Mouse (Mus musculus): ENCODE measurements around the gene Cd53. TPM values are rescaled to one million over a fixed set of nuclear protein-coding genes. Genes with fewer than 3 reads are reported as not detected.

Gene Cd53
- 4.5 and 4.7 TPM in 2 replicates for polyA plus RNA-seq (2015; fragmentation: Nextera tagmentation; extraction: Ambion mirVana)

DNA sequence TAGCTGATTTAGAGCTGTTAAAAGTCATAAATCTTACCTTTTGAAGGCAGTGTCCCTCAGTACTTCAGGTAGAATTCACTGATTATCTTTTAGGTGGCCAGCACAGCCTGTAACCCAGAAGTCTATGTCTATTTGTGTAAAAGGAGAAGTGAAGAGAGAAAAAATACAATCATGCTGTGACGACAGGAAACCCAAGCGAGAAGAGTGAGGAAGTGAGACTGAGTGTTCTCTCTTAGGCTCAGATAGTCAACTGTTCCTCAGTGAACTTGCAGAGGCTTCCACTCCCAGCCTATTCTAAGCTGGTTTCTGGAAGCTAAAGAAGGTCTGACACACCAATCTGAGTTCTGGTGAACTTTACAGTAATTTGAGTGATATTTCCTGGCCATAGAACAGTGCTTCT lies at the start of gene Cd53:
Cd53 (minus strand) TSS at position 220 of the 400 bp plus-strand sequence.
- no peak within 1 kb of the TSS for H3K4me2 ChIP-seq
- 72% methylated on average over 2 of the region's 2 CpGs for WGBS
- no peaks in the 10 kb centered on the region for H3K36me3 ChIP-seq
- no peak within 1 kb of the TSS for H3K9ac ChIP-seq
- no peak for ATAC-seq (replicated peaks; ENCODE audit: low FRiP score)
- H3K4me3 ChIP-seq (replicated peaks): no peak within 1 kb of the TSS
- H3K27ac ChIP-seq: no peak within 1 kb of the TSS
- no peaks in the 10 kb centered on the region for H3K4me1 ChIP-seq
- H3K9me3 ChIP-seq (replicated peaks): no peaks in the 10 kb centered on the region
- no peaks in the 10 kb centered on the region for H3K27me3 ChIP-seq

DNA sequence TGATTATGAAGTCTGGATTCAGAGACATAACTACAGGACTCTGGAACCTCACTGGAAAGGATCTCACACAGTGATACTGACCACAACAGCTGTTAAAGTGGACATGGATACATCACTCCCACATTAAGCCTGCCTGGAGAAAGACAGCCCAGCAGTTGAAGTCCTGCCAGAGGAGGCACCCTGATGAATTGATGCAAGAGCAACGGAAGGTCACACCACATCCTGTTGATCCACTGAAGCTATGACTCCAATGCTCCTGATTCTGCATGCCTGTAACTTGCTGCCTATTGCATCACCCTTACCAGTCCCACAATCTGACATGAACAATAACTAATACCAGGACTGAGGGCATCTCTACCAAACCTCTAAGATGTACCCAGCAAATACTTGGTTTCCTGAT lies 42.2 kb upstream of the Cd53 start:
- H3K4me1 ChIP-seq: no peaks in the 10 kb centered on the region
- no peaks in the 10 kb centered on the region for H3K27me3 ChIP-seq
- no peak overlapping the region for H3K4me2 ChIP-seq
- no peak overlapping the region for H3K9ac ChIP-seq
- no peak overlapping the region for H3K27ac ChIP-seq
- H3K36me3 ChIP-seq: no peaks in the 10 kb centered on the region
- 61% methylated on average over 1 of the region's 1 CpGs for WGBS
- peaks cover 4% of the 10 kb centered on the region; the same call in 1 of the 2 replicates for H3K9me3 ChIP-seq (replicated peaks)
- no peak overlapping the region for H3K4me3 ChIP-seq (replicated peaks)
- no peak for ATAC-seq (replicated peaks; ENCODE audit: low FRiP score)

DNA sequence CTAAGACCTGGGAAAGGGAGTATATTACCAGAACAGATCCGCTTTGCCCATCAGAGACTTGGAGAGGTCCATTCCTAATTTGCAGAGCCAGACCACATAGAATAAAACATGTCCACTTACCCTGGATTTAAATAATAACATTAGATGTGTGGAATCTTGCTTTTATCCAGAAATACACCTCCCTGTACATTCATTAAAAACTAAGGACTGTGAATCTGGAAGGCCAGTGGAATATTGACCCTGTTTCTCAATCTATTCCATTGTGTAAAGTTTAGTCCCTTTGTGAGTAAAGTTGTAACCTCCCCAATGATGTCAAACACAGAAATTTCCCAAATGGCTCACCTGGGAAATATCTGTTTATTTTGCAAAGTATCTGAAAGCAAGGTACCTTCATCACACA lies 36.2 kb upstream of the Cd53 start, which contains the start of gene Olfr266:
Olfr266 (minus strand) TSS at position 101 of the 400 bp plus-strand sequence.
- ATAC-seq (replicated peaks; ENCODE audit: low FRiP score): no peak
- Histone ChIP-seq H3K36me3 (no peaks in the 10 kb centered on the region), H3K27ac (no peak within 1 kb of the TSS), H3K27me3 (no peaks in the 10 kb centered on the region), H3K9ac (no peak within 1 kb of the TSS), H3K9me3 (replicated peaks) (no peaks in the 10 kb centered on the region), H3K4me3 (replicated peaks) (no peak within 1 kb of the TSS), H3K4me2 (no peak within 1 kb of the TSS), H3K4me1 (no peaks in the 10 kb centered on the region)
- WGBS: 94% methylated on average over 1 of the region's 1 CpGs

DNA sequence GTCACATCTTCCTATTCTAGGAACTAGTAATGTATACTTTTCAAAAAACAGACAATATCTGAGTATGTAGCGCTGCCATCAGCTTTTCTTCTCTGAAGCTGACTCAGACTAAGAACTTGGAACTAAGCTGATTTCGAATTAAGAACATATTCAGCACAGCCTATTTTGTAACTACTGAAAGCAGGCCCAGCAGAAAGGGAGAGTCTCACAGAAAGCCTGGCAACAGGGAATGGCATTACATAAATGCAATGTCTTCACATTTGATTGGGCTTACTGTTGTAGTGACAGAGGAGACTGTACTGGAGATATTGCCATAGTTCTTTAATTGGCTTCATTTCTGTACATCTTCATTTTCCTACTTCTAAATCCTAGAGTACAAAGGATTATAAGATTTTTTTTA lies 27.7 kb upstream of the Cd53 start:
- no peaks in the 10 kb centered on the region for H3K9me3 ChIP-seq (replicated peaks)
- H3K9ac ChIP-seq: no peak overlapping the region
- no peaks in the 10 kb centered on the region for H3K27me3 ChIP-seq
- no peak overlapping the region for H3K4me2 ChIP-seq
- ATAC-seq (replicated peaks; ENCODE audit: low FRiP score): no peak
- H3K4me3 ChIP-seq (replicated peaks): no peak overlapping the region
- WGBS: 81% methylated on average over 2 of the region's 2 CpGs
- H3K27ac ChIP-seq: no peak overlapping the region
- no peaks in the 10 kb centered on the region for H3K4me1 ChIP-seq
- no peaks in the 10 kb centered on the region for H3K36me3 ChIP-seq

DNA sequence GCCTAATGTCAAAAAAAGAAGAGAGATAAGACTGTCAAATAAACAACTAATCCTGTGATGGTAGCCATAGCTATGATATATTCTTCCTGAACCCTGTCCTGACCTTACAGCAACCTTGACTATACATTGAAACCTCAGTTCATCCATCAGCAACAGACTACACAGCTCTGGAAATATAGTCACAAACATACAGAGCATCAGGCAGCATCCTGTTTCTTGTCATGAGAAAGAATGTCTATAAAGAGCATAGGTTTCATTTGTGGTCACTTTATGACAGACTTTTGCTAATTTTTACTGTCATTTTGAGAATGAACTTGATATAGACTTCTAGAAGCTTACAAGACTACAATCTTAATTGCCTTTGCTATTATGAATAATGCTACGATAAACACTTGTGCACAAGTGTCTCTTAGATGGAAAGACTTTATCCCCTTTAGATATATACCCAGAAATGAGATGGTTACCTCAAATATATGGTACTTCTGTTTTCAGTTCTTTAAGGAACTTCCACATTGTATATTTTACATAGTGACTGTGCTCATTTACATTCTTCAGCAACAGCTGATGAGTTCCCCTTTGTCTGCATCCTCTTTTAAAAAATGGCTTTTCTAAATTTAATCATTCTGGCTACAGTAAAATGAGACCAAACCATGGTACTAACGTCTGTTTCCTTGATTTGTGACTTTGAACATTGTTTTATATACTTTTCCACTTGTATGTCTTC lies 19.2 kb upstream of the Cd53 start:
- no peaks in the 10 kb centered on the region for H3K9me3 ChIP-seq (replicated peaks)
- no peak overlapping the region for H3K27ac ChIP-seq
- H3K36me3 ChIP-seq: no peaks in the 10 kb centered on the region
- H3K4me1 ChIP-seq: no peaks in the 10 kb centered on the region
- H3K27me3 ChIP-seq: no peaks in the 10 kb centered on the region
- no peak for ATAC-seq (replicated peaks; ENCODE audit: low FRiP score)
- H3K4me2 ChIP-seq: no peak overlapping the region
- 61% methylated on average over 2 of the region's 2 CpGs for WGBS
- H3K9ac ChIP-seq: no peak overlapping the region
- no peak overlapping the region for H3K4me3 ChIP-seq (replicated peaks)

DNA sequence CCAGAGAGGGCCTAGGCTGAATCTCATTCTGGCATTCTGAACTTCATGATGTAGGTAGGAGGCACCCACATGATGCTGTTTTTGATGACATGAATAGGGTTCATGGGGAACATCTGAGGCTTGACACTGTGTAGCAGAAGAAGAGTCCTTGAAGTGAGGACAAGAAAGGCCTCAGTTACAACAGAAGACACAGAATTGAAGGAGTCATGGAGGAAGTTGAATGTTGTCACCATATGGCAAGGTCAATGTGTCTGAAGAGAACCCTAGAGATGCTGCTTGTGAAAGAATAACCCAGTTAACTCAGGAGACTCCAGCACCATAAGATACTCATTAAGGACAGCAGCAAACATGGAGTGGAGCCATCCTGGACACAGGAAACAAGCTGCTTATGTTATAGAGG lies 8.1 kb upstream of the Cd53 start:
- H3K4me2 ChIP-seq: no peak overlapping the region
- H3K4me3 ChIP-seq (replicated peaks): no peak overlapping the region
- no peak overlapping the region for H3K27ac ChIP-seq
- no peaks in the 10 kb centered on the region for H3K4me1 ChIP-seq
- no peak for ATAC-seq (replicated peaks; ENCODE audit: low FRiP score)
- no peaks in the 10 kb centered on the region for H3K36me3 ChIP-seq
- no peaks in the 10 kb centered on the region for H3K9me3 ChIP-seq (replicated peaks)
- H3K27me3 ChIP-seq: no peaks in the 10 kb centered on the region
- H3K9ac ChIP-seq: no peak overlapping the region

DNA sequence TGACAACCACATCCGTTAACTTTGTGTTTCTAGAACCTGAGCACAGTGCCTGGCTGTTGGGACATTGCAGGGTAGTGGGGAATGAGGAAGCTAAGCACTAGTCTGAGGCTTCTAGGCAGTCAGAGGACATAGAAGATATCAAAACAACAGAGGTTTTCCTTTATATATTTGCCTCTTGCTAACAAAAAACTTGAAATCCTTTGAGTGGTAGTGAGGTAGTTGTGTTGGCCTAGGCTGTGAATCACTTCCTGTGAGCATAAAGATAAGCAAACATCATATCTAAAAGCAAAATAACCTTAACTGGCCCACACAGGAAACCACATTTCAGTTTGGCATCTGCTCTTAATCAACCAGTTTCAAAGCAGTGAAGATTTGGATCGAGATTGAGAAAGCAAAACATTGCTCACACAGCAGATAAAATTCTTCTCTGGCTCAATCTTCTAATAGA lies 1.5 kb downstream of the Cd53 start:
- Histone ChIP-seq H3K4me1 (no peaks in the 10 kb centered on the region), H3K4me3 (replicated peaks) (no peak overlapping the region), H3K9me3 (replicated peaks) (no peaks in the 10 kb centered on the region), H3K27me3 (no peaks in the 10 kb centered on the region), H3K9ac (no peak overlapping the region), H3K36me3 (no peaks in the 10 kb centered on the region), H3K4me2 (no peak overlapping the region), H3K27ac (no peak overlapping the region)
- ATAC-seq (replicated peaks; ENCODE audit: low FRiP score): no peak
- WGBS: 53% methylated on average over 2 of the region's 2 CpGs

DNA sequence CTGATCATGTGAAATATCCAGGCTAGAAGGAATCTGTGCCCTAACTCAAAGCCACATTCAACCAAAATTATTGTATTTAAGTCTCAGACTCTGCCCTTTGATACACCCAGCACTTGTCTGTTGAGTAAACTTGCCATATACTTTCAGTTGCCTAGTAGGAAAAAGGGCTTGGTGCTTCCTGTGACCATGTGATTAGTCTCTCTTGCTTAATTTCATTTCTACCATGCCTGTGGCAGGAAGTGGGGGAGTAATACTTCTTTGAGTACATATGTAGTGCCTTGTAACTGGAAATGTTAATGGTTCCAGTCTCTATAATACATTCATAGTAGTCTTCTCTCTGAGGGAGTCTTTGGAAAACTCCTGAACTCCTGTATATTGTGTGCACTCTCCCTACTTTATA lies 2.0 kb downstream of the Cd53 start:
- Histone ChIP-seq H3K27ac (no peak overlapping the region), H3K4me1 (no peaks in the 10 kb centered on the region), H3K4me3 (replicated peaks) (no peak overlapping the region), H3K4me2 (no peak overlapping the region), H3K9ac (no peak overlapping the region), H3K36me3 (no peaks in the 10 kb centered on the region), H3K9me3 (replicated peaks) (no peaks in the 10 kb centered on the region), H3K27me3 (no peaks in the 10 kb centered on the region)
- ATAC-seq (replicated peaks; ENCODE audit: low FRiP score): no peak

DNA sequence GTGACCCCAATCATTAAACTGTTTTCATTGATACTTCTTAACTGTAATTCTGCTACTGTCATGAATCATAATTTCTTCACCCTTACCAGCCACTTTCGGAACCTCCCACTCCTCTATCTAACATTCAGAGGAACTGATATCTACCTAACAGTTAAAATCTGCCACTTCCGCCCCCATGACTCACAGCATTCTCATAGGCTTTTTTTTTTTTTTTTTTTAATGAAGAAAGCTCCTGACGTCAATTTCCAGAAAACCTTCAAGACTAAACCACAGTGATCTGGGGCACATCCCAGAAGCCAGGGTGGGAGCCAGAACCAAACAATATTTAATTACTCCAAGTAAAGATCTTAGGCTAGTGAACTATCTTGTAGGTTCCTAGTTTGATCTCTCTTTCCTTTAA lies 4.8 kb downstream of the Cd53 start:
- Histone ChIP-seq H3K4me3 (replicated peaks) (no peak overlapping the region), H3K4me1 (no peaks in the 10 kb centered on the region), H3K36me3 (no peaks in the 10 kb centered on the region), H3K27me3 (no peaks in the 10 kb centered on the region), H3K9ac (no peak overlapping the region), H3K9me3 (replicated peaks) (no peaks in the 10 kb centered on the region), H3K27ac (no peak overlapping the region), H3K4me2 (no peak overlapping the region)
- WGBS: 63% methylated on average over 3 of the region's 3 CpGs
- no peak for ATAC-seq (replicated peaks; ENCODE audit: low FRiP score)

DNA sequence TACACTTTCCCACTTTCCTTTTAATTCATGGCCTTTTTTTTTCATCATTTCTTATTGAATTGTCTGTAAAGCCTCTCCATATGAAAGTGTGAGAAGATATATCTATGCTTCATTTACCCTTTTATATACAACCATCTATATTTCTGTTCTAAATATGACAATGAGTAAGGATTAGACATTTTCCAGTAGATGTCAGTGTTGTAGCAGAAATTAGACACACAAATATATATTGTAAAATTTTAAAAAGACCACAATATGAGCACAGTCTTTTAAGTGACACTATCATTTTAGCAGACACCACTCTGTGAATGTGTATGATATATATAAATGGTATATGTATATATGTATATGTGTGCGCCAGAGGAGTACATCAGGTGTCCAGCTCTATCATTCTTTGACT lies 18.1 kb downstream of the Cd53 start:
- 95% methylated on average over 1 of the region's 1 CpGs for WGBS
- H3K4me3 ChIP-seq (replicated peaks): no peak overlapping the region
- no peaks in the 10 kb centered on the region for H3K36me3 ChIP-seq
- H3K9me3 ChIP-seq (replicated peaks): no peaks in the 10 kb centered on the region
- H3K4me1 ChIP-seq: no peaks in the 10 kb centered on the region
- H3K4me2 ChIP-seq: no peak overlapping the region
- H3K27me3 ChIP-seq: no peaks in the 10 kb centered on the region
- H3K9ac ChIP-seq: no peak overlapping the region
- no peak for ATAC-seq (replicated peaks; ENCODE audit: low FRiP score)
- no peak overlapping the region for H3K27ac ChIP-seq

DNA sequence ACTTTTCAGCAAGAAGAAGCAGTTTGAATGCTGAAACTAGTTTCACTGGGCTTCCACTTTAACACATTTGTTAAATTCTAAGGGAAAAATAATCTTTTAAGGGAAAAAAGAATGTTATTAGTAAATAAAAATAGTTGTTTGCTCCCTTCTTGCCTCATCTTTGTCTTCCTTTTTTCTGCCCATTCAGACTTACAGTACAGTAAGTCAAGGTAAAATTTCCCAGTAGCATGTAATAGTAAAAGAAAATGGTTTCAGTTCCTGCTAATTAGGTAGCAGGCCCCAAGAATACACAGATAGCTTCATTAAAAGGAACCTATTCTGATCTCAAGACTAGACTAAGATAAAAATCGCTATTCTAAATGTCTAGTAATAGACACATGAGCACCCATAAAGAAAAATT lies 34.1 kb downstream of the Cd53 start:
- Histone ChIP-seq H3K4me1 (no peaks in the 10 kb centered on the region), H3K9ac (no peak overlapping the region), H3K9me3 (replicated peaks) (no peaks in the 10 kb centered on the region), H3K4me3 (replicated peaks) (no peak overlapping the region), H3K4me2 (no peak overlapping the region), H3K36me3 (no peaks in the 10 kb centered on the region), H3K27me3 (no peaks in the 10 kb centered on the region), H3K27ac (no peak overlapping the region)
- ATAC-seq (replicated peaks; ENCODE audit: low FRiP score): no peak
- 69% methylated on average over 1 of the region's 1 CpGs for WGBS

DNA sequence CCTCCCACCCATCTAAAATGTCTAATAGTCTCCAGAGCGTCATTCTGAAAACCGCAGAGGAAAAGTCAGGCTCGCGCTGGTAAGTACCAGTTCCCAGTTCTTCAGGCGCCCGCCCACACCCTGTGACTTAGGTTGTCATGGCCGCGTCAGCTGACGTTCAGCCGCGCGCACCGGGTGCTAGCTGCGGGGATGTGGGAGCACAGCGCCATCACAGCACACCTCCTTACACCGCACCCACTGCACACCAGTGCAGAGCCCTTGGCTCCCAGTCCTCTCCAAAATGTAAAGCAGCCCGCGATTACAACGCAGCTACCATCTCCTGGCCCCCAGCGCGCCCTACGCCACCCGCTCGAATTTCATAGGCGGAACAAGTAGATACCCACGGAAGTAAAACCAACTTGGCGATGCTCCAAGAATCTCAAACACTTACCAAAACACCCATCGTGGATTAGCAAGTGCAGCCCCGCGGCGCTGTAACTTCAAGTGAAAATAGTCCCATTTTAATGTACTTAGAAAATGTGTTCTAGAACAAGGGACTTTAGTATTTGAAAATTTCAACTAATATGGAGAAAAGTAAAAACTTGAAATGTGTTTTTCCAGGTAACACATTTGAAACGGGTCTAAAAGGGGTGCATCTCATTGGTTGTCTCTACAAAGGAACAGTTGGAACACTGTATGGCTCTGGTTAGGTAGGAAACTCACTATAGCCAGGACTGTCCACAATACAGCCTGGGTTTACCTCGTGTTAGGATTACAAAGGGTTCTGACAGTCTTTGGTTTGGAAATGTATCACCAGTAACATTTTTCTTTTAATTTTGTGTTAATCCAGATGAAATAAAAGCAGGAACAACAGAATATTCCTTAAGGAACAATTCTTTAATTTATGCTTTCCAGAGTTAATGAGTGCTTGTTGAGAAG lies 67.7 kb downstream of the Cd53 start:
- Histone ChIP-seq H3K27ac (peak overlapping the region; percentile 97), H3K4me3 (replicated peaks) (peak overlapping the region; percentile 79), H3K27me3 (no peaks in the 10 kb centered on the region), H3K9me3 (replicated peaks) (peaks cover 3% of the 10 kb centered on the region; the same call in 1 of the 2 replicates), H3K36me3 (no peaks in the 10 kb centered on the region), H3K9ac (peak overlapping the region; percentile 62), H3K4me2 (peak overlapping the region; percentile 74), H3K4me1 (no peaks in the 10 kb centered on the region)
- ATAC-seq (replicated peaks; ENCODE audit: low FRiP score): peak; percentile 95
- WGBS: 2% methylated on average over 33 of the region's 33 CpGs

Data from kidney, embryonic 15.5 days (tissue).